Mouse (Mus musculus) testis, postnatal 14 days (tissue): ENCODE data around the gene Ankrd34c.

Experiments
- DNase-seq: peaks from one replicate; pipeline ENCODE4 v3.0.0; 2021; ENCODE audit warnings: low spot score

The Ankrd34c gene

DNA sequence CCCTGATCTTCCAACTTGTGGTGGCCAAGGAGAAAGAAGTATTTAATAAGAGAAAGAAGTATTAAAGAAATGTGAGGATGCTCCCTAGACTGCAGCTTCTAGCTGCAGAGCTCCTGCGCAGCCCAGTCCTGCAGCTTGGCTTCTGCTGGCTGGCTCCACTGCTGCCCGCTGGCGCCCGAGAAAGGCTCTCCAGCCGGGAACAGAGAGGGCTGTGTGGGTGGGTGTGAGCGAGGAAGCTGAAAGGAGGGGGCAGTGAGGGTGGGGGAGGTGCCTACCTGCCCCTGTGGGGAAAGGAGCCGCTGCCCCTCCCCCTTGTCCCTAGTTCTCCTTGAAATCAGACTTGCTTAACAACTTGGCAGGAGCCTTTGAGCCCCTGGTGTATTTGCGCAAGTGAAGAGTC, at the start of gene Ankrd34c:
Ankrd34c (minus strand) TSS at position 181 of the 400 bp plus-strand sequence.
- DNase-seq: no peak

DNA sequence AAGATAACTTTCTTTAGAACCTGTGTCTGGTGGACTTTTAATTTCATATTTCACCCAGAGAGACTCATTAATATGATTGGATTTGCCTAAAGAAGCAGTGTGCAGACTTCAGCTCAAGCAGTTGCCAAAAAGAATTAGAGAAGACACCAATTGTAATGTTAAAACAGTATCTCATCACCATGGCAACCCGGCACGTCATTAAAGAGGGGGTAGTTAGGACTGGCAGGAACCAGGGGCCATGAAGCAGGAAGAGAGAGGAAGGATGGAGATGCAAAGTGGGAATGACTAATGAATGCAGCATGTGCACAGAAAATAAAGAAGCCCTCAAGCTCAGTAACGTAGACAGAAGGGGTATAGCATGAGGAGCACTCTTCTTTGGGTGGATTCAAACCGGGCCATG, 49.3 kb upstream of the Ankrd34c start:
- DNase-seq: no peak

DNA sequence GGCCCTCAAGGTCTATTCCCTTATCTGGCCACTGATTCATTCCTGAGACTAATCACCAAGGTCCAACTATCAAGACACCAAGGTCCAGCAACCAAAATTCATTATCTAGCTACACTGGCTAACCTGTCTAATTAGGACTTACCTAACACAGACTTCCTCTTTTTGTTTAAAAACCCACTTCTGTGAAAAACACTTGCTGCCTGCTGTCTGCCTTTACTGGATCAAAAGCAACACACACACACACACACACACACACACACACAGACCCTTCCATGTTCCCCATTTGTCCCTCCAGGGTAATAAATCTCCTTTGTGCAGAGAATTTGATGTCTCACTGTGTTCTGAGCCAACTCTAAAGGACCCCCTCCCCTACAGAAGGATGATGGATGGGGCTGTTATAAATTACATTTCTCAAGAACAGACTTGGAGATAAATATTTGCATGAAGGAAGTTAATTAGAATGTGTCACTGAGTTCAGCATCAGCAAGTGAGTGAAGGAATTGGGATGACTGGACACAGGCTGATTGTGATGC, 43.2 kb upstream of the Ankrd34c start:
- no peak for DNase-seq

DNA sequence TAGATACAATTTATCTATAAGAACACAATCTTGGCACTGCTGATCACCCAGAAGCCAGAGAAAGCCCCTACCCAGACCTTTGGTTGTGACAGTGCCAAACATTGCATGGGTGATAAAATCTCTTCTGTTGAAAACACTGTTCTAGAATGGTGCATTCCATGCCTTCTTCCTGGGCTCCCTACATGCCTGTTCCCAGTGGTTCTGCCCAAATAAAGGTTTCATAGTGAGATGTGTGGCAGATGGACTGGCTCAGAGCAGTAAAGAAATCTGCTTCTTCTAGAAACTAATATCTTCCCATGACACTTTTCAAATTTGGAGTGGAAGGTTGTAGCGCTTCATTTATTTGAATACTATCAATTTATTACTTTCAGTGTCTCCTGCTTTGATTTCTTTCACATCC, 41.0 kb upstream of the Ankrd34c start:
- no peak for DNase-seq

DNA sequence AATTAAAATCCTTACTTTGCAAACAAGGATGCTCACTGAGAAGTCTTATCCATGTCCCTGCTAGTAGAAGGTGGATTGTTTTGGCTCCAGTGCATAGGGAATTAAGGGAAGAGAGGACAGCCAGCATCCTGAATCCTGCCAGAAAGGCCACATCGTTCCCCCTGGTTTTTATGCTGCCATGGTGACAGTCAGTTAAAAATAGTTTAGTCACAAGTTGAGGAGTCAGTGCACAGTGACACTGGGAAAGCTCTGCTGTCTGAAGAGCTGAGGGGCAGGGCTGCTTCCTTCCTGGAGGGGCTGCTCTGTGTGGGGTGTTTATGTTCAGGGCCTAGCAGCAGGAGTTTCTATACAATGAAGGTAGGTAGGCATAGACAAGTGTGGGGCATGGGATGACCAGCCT, 32.9 kb upstream of the Ankrd34c start:
- DNase-seq: no peak

DNA sequence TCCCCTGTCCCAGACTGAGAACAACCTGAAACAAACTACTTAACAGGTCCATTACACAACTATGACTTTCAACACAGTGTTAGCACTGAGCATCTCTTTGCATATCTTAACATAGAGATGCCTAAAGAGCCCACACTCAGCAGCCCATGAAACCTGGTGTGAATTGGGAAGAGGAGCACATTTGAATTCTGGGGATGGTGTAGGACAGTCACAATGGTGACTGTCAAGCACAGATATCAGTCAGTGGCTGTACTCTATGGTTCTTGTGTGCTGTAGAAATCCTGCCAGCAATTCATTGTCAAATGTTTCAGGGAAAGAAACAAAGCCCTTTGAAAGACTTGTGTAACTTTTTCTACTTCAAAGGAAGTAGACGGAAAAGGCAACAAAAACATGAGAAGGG, 23.7 kb upstream of the Ankrd34c start:
- DNase-seq: no peak

DNA sequence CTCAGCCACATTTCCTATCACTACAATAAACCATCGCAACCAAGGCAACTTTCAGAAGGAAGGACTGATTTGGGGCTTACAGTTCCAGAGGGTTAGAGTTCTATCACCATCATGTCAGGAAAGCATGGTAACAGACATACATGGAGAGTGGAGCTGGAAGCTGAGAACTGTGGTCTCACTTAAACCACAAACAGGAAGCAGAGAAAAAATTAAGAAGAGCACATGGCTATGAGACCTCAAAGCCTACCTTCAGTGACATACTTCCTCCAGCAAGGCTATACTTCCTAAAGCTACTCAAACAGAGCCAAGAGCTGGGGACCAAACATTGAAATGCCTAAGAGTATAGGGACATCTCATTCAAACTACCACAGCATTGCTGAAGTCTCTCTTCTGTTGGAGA, 20.3 kb upstream of the Ankrd34c start:
- no peak for DNase-seq

DNA sequence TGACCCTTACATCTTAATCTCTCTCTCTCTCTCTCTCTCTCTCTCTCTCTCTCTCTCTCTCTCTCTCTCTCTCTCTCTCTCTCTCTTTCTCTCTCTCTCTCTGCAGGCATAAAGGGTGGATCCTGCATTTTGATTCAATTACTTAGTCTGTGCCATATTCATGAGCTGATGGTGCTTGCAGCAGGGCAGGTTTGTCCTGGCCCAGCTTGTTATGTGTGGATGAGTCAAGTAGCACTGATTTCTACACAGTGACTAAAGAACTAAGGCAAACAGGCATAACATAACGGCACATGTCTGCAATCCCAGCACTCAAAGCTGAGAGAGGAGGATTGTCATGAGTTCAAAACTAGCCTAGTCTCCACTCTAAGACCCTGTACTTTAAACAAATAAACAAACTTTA, 19.9 kb upstream of the Ankrd34c start:
- no peak for DNase-seq

DNA sequence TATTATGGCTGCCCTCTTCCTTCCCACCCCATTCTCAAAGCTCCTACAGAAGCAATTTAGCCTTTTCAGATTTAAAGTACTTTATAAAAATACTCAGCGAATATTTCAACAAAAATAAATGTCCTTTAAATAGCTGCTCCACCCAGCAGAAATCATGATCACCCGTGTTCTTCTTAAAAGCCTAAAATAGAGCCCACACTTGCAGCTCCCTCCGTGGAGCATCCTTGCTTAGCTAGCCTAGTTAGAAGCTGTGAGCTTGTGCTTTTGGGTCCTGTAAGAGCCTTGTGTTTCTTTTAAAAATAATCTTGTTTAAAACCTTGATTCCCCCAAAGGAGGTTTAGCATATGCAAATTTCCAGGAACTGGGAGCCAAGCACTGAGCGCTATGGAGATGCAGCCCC, 19.3 kb upstream of the Ankrd34c start:
- no peak for DNase-seq

DNA sequence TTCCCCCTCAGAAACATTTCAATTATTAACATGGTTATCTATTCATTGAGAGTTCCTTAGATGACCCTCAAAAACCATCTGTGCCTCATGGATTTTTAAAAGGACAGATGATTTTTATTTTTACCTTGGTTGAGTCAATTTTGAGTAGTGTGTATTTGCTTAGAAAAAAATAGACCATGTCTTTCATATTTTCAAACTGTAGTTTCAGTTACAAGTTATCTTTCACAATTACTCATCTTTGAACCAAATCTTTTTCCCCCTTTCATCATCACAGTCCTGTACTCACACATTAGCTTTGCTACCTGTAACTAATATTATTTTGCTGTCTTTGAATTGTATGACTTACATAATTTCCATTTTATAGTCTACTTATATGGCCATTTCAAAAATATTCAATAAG, 1.8 kb upstream of the Ankrd34c start:
- DNase-seq: no peak

DNA sequence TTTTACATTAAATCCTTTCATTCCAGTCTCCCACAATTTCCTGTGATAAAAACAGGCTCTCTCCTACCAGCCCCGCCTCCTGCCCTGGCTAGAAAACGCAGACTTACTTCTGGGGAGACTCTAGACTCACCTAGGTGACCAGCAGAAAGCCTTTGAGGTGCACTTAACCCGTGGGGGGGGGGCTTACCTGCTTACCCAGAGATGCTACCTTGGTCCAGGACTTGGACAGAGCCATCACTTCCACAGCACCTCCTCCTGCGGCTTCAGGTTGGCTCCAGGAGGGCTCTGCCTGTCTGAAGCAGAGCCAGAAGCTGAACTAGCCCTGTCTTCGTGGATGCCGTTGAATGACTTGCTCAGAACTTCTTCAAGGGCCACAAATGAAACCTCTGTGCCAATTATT, 387 bp downstream of the Ankrd34c start:
- no peak for DNase-seq

DNA sequence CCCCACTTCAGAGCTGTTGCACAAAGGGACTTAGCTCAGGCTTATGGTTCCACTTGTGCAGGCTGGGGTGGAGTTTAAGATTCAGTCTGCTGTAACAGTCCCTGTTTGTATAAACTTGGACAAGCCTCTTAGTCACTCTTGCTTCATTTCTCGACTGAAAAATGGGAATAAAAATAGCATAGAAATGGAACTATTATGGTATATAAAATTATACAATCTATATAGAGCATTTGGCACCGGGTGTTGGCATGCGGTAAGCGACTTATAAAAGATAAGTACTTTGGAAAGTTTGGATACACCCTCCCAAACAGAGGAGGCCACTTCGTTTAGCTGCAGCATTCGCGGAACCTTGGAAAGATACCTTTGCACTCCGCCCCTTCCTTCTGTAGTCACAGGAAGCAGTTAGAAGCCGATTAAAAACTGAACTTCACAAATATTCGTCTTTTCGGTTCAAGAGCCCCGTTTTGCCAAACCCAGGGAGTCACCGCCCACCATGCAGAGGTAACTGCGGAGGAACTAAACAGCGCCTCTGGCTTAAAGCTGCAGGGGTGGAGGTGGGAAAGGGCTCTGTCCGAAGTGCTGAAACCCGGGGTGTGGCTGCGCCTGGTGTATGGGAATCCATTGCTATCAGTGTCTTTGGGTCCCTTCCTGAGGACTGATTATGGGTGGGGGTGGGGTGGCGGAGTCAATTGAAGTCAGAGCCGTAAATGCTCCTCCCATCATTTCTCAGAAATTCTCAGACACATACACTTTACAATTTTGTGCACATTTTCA, 1.2 kb downstream of the Ankrd34c start:
- DNase-seq: peak; percentile 40

DNA sequence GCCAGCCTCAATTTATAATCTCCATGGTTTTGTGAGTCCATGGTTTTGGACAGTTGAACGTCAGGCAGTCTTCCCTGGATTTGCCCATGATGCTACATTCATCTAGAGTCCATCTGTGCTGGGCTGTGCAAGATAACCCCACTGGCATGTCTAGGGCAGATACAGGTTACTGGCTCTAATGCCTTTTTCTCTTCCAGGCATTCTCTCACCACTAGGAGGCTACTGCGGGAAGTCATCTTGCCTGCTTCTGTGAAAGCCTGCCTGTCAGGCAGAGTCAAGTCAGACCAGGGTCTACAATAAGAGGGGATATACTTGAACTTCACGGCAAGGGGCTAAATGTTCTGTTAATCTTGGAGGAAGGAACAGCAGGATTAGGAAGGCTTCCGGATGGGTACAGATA, 31.4 kb downstream of the Ankrd34c start:
- DNase-seq: no peak

DNA sequence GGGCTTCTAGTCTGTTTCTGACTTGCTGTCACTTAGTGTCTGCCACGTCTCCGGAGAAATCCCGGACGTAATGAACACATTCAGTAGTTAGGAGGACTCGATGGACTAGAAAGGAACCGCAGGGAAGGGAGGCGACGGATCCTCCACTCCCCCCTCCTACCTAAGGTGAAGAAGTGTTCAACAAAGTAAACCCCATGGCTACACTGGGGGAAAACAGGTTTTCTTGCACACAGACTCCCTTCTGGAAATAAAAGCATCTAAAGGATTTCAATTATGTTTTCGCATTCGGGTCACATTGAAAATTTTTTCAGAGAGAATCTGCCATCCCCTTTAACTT, 33.1 kb downstream of the Ankrd34c start:
- peak; percentile 5 for DNase-seq

DNA sequence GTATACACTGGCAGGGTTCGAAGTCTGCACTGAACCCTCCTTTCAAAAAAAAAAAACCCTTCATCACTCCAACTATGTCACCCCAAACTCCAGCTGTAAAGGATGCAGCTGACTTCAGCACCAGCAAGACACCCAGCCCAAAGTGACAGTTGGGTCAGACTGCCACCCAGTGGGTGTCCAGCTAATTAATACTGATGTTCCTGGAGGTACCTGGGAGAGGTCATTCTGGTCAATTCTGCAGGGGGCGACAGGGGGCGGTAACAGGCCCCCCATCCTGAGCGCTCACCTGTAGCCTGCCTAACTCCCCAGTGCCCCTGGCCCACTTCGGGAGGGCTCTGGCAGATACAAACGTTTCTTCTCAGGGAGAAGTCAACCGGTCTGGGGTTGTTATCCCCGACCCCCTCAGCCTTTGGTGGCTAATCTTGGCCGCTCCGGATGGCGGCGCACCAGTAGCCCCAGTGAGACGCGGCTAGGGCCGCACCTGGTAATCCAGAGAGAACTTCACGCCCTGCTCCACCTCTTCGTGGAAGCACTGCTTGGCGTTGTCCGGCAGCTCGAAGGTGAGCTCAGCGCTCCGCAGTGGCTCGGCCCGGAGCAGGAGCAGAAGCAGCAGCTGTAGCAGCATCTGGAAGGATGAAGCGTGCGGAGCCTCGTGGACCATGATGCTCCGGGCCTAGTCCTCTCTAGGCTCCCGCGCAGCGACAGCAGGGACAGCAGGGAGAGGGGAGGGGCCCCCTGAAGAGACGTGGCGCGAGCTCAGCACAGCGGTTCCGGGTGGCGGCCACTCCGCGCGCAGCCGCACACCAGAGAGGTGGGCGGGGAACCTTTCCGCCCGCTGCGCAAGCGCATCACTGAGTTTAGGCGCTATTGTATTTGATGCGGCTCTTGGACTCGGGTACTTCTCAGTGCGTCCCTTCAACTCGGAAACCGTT, 33.7 kb downstream of the Ankrd34c start, which contains the start of gene Tmed3:
Tmed3 (minus strand) TSS at position 804 of the 932 bp plus-strand sequence.
- DNase-seq: peak; percentile 91

DNA sequence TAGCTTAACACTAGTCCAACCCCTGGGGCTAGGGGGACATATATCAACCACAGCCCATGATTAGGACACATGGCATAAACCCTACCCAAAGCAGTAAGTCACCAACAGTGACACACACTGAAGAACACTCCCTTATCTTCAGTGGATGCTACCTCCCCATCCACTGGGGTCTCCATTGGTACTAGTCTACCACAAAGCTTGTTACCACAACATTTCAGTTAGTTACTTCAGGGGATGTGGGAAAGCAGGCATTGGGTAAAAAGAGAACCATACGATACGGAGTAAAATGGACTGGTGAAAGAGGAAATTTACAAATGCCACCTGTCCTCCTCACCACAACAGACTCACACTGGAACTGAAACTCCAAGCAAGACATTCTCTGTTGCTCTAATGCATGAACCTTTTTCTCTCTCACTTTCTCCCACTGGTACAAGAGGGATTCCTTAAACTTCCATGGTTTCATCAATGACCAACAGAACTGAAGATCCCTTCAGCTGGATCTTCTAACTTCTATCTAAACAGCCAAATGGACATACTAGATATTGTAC, 37.3 kb downstream of the Ankrd34c start:
- no peak for DNase-seq

DNA sequence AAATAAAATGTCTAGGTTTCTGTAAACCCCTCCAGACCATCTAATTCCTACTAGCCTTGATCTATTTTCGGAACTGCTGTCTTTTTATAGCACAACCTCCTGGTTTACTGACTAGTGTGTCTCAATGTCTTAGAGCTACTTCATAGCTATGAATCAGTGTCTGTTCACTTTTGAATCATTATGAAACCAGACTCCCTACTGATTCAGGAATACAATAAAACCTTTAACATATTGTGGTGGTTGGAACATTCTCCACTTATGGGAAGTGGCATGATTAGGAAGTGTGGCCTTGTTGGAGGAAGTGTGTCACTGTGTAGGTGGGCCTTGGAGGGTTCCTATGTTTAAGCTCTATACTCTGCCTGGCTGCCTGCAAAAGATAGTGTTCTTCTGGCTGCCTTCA, 43.1 kb downstream of the Ankrd34c start:
- no peak for DNase-seq

DNA sequence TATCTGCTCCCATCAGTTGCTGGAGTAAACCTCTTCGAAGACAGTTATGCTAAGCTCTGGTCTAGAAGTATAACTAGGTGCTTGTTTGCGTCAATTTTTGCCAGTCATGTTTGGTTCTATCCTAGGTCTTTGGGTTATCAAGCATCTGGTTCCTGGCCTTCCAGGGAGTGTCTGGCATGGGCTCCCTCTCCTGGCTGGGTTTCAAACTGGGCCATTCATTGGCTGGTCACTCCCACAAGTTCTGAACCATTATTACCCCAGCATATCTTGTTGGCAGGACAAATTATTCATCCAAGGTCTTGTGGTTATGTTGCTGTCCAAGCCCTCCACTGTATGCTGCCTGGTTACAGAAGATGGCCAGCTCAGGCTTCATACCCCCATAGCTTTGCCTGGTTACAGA, 44.6 kb downstream of the Ankrd34c start:
- DNase-seq: no peak

DNA sequence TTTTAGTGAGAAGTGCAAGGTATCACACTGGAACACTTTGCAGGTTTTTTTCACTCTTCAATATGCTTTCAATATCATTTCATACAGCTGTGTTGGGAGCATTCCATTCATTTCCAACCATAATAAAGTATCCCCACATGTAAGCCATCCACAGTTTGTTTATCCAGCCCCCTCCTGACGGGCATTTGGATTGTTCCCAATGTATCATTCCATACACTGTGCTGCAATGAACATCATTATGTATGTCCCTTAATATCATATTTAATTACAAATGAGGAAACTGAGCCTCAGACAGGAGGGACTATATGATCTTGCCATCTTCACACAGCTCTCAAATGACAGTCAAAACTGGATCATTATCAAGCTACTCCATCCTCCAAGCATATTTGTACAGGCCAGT, 49.1 kb downstream of the Ankrd34c start:
- no peak for DNase-seq

DNA sequence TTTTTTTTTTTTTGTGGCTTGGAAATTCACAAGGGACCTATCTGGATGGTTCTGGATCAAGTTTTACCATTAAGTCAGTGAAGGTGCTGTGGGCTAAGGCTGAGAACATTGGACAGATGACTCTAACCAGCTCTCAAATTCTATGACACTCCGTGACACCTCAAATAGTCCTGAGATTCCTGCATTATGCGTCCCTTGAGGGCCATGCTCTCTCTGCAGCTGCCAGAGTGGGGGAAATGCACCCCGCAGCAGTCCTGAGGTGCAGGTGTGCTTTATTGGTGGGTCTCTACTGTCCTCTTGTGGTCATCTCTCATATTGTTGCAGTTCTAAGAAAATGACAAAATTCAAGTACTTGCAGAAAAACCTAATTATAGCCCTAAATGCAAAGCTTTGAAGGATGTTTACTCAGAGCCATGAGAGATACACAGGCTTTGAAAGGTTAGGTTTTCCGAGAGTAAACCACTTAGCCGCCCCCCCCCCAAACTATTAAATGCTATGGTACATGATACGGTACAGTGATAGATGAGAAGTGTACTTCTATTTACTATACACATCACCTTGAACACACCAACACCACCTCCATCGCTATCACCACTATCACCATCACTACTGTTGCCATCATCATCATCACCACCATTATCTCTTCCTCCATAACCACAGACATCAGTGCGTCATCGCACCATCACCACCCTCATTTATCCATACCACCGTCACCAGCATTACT, 50.6 kb downstream of the Ankrd34c start:
- DNase-seq: no peak

DNA sequence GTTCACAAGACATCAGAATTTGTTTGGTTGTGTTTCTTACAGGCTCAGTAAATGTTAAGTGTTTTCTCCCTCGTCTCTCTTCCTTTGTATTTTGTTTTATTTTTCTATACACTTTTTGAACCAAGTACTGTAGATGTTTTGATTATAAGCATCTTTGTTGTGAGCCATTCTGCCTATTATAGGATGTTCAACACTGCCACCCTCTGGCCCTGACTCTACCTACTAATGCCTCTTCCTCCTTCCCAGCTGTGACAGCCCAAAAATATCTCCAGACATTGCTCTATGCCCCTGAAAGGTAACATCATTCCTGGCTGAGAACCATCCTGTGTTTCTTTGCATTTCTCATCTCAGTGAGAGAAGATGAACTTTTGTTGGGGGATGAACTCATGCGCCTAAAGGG, 52.0 kb downstream of the Ankrd34c start:
- DNase-seq: no peak

DNA sequence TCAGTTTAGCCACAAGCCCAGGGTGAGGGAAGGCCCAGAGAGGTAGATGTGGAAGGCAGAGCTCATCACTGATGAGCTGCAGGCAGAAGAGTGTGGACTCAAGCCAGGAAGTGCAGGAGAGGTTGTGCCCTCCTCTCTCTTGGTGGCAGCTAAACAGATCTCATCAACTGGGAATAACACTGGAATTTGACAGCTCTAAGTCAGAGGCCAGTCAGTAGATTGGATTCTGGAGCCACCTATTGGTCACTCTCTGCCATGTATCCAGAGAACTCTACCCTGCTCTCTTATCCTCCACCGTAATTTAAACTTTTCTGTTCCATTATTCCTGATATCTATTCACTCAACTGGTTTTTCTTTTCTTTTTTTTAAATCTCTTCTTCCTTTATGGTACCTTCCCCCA, 59.3 kb downstream of the Ankrd34c start:
- DNase-seq: no peak
